Mouse (Mus musculus): ENCODE data around the gene Dnaja3. TPM values are rescaled to one million over a fixed set of nuclear protein-coding genes. Genes with fewer than 3 reads are reported as not detected.
A peak's percentile ranks its signal among the peaks of the same experiment; 100 is the strongest.

Dnaja3 gene
- polyA plus RNA-seq, 2 experiments from 2014 or later, result 24.4 to 29.0 TPM

GRCm38 (mm10) chr16:4643670-4644419, 4.1 kb downstream of the Dnaja3 start:
- ATAC-seq, result no peak

- ATAC-seq, result no peak
Observed at GRCm38 (mm10) chr16:4645867-4646266, 6.1 kb downstream of the Dnaja3 start.

- ATAC-seq, result no peak
Observed at GRCm38 (mm10) chr16:4646831-4647230, 7.0 kb downstream of the Dnaja3 start.

GRCm38 (mm10) chr16:4647651-4648141, 7.9 kb downstream of the Dnaja3 start:
- no peak for ATAC-seq

GRCm38 (mm10) chr16:4648416-4649023, 8.7 kb downstream of the Dnaja3 start:
- no peak for ATAC-seq

- no peak for ATAC-seq
Observed at GRCm38 (mm10) chr16:4649211-4649610, 9.4 kb downstream of the Dnaja3 start.

GRCm38 (mm10) chr16:4649692-4650091, 9.9 kb downstream of the Dnaja3 start:
- ATAC-seq, result no peak

- ATAC-seq, result no peak
Observed at GRCm38 (mm10) chr16:4650161-4650560, 10.4 kb downstream of the Dnaja3 start.

GRCm38 (mm10) chr16:4651081-4651480, 11.3 kb downstream of the Dnaja3 start:
- no peak for ATAC-seq

- ATAC-seq, result no peak
Observed at GRCm38 (mm10) chr16:4651624-4652023, 11.8 kb downstream of the Dnaja3 start.

- no peak for ATAC-seq
Observed at GRCm38 (mm10) chr16:4652707-4653416, 13.1 kb downstream of the Dnaja3 start.

- no peak for ATAC-seq
Observed at GRCm38 (mm10) chr16:4654706-4655105, 14.9 kb downstream of the Dnaja3 start.

GRCm38 (mm10) chr16:4655251-4655734, 15.5 kb downstream of the Dnaja3 start:
- ATAC-seq, result no peak

- no peak for ATAC-seq
Observed at GRCm38 (mm10) chr16:4655764-4656570, 16.2 kb downstream of the Dnaja3 start.

GRCm38 (mm10) chr16:4656571-4657081, 16.8 kb downstream of the Dnaja3 start:
- ATAC-seq, result no peak

GRCm38 (mm10) chr16:4658781-4659245, 19.0 kb downstream of the Dnaja3 start:
- no peak for ATAC-seq

- ATAC-seq, result no peak
Observed at GRCm38 (mm10) chr16:4659326-4659725, 19.5 kb downstream of the Dnaja3 start.

- ATAC-seq, result no peak
Observed at GRCm38 (mm10) chr16:4661605-4662004, 21.8 kb downstream of the Dnaja3 start.

- ATAC-seq, result no peak
Observed at GRCm38 (mm10) chr16:4663806-4664205, 24.0 kb downstream of the Dnaja3 start.

- no peak for ATAC-seq
Observed at GRCm38 (mm10) chr16:4665726-4666125, 25.9 kb downstream of the Dnaja3 start.

- peak; percentile 97 for ATAC-seq
Observed at GRCm38 (mm10) chr16:4667190-4667808, 27.5 kb downstream of the Dnaja3 start.

GRCm38 (mm10) chr16:4670317-4670716, 30.5 kb downstream of the Dnaja3 start:
- ATAC-seq, result no peak
